Mouse (Mus musculus) ES-E14 (cell line): ENCODE results near the gene Dapk3.

Source experiments
- CHD2 ChIP-seq: IDR thresholded peaks from 2 replicates; pipeline ENCODE4 v1.6.1; 2014; ENCODE audit warnings: mild to moderate bottlenecking, low read depth, low read length, inconsistent platforms
- HCFC1 ChIP-seq: IDR thresholded peaks from 2 replicates; pipeline ENCODE4 v1.6.1; 2012; ENCODE audit warnings: low read length, inconsistent platforms, borderline replicate concordance; ENCODE audit not compliant: insufficient read depth
- MAFK ChIP-seq: IDR thresholded peaks from 2 replicates; pipeline ENCODE4 v1.6.1; 2014; ENCODE audit warnings: mild to moderate bottlenecking, low read depth, low read length, inconsistent platforms; ENCODE audit not compliant: insufficient read depth
- ZC3H11A ChIP-seq: IDR thresholded peaks from 2 replicates; pipeline ENCODE4 v1.6.1; 2012; ENCODE audit warnings: low read depth, mild to moderate bottlenecking, inconsistent platforms, low read length, borderline replicate concordance
- ZNF384 ChIP-seq: IDR thresholded peaks from 2 replicates; pipeline ENCODE4 v1.6.1; 2012; ENCODE audit warnings: low read depth, low read length, inconsistent platforms

DNA sequence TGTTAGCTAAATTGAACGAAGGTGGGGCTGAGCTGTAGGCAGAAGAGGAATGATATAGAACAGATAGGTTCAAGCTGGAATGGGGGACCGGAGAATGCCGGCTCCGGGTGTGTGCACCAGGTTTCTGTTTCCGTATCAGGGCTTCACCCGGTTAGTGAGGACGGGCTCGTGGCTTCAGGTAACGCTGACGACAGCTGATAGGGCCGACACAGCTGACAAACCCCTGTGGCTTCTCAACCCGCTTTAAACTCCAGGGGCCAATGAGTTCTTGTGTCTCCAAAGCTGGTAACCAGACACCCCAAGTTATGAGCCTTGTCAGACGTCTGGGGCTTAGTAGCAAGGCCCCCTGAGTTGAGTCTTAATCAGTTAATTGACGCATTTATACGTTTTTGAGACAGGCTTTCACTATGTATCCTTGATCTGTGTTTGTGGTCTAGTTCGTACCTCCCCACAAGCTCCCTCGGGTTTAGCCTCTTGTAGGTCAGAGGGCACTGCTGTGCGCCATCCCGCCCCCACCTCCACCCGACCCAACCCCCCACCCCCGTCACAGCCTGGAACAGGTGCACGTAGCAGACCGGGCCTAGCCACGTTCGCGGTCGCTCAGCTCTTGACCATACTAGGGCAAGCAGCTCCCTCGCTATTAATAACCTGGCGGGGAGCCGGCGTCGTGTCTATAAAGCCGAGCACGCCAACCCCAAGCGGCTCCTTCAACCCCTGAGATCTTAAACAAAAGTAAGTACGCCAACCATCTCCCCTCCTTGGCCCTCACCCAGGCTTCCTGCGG is 11.4 kb downstream of the Dapk3 start:
- no peak for TF ChIP-seq CHD2
- TF ChIP-seq MAFK, result no peak
- TF ChIP-seq ZNF384, result no peak
- TF ChIP-seq ZC3H11A, result no peak
- 0 out of 2 replicates have a peak, but pooled peaks have one; percentile 6 for TF ChIP-seq HCFC1
